Mouse (Mus musculus) natural killer cell, adult 2 months (primary cell): Measurements from ENCODE around the gene Gabbr2.

Source experiments
- DNase-seq, 2 experiments: peaks; one replicate each; pipeline ENCODE4 v3.0.0; 2022; ENCODE audit warnings: low spot score in 2 of 2

Gabbr2 gene

GRCm38 (mm10) chr4:46823738-46824137 lies 167.9 kb downstream of the Gabbr2 start:
- DNase-seq, result no peak

DNA sequence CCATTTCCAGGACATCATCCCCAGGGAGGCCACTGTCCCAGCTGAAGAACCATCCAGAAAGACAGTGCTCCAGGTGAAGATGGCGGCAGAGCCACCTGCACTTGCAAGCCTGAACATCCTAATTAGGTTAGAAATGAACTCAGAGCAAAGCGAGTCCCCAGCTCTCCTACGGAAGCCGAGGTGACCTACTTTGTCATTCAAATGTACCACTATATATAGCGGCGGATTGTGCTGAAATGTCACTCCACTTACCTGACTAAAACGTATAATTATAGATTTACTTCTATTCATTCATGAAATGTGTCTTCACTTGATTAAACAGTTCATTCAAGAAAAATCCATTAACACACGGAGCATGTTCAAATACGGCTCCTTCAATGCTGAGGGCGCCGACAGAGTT lies 170.0 kb downstream of the Gabbr2 start:
- DNase-seq, result no peak

- DNase-seq, result no peak
Observed at GRCm38 (mm10) chr4:46814954-46815353, 176.7 kb downstream of the Gabbr2 start.

GRCm38 (mm10) chr4:46814236-46814635 lies 177.4 kb downstream of the Gabbr2 start:
- DNase-seq, result no peak

GRCm38 (mm10) chr4:46811165-46811564 lies 180.5 kb downstream of the Gabbr2 start:
- DNase-seq, result no peak

DNA sequence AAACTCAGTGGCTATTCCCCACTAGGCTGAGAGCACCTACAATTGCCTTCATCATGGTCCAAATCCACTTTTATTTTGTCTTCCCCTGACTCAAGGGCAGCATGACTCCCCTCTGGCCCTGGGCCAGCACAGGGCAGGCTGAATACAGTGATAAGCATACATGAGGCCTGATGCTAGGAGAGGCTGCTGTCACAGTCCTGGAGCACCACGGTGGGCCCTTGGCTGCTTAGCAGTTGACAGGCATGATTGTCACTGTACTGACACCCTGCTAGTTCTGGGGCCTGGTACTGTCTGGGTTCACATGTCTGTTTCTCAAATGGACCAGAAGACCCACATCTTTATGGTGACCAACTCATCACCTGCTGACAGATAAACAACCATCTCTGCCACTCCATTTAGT lies 184.8 kb downstream of the Gabbr2 start:
- DNase-seq, result no peak

DNA sequence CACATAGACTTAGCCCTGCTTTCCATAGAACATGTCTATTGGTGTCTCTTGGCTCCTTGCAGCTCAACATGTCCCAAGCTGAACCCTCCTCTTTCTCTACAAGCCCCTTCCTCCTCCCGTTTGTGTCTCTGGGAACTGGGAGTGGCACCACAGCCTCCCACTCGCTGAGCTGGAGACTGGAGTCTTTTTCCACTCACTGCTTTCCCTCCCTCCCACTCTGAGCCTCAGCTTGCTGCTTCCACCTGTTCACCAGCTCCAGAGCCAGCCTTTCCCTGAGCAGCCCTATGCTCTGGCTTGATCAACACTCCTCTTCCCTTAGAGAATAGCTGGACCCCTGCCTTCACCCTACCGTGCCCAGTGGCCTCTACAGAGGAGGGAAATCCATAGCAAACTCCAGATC lies 185.8 kb downstream of the Gabbr2 start:
- DNase-seq, result no peak

DNA sequence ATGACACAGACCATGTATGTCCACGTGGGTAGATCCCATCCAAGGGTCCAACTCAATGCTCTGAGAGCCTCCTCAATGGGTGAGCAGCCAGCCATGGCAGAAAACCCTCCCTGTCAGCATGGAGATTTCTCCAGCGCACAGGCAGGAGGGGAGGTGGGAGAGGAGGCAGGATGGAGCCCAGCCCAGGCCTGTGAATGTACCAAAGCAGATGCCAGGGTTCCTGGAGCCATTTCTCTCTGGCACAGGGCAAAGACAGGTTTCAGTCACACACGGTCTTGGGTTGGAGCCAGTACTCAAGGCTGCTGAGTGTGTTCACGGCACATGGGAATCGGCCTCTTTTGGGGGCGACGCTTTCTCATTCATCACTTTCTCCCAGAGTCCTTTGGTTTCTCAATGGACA lies 189.3 kb downstream of the Gabbr2 start:
- DNase-seq, result no peak

GRCm38 (mm10) chr4:46799904-46800303 lies 191.8 kb downstream of the Gabbr2 start:
- DNase-seq, result no peak

DNA sequence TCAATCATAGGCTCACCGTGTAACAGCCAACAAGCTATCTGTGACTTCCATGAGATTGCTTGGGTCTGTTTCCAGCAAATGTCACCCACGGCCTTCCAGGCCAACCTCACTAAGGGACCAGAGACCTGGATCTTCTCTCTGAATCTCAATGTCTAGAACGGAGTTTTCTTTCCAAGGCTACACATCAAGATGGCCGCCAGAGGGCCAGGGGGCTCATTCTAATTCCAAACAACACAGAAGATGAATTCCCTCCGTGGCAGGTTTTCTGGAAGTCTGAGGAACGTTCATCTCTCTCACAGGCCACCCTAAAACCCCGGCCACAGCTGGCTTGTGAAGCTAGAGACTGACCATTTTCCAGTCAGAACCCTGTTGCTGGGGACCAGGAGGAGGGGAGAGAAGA lies 196.0 kb downstream of the Gabbr2 start:
- no peak for DNase-seq

- DNase-seq, result no peak
Observed at GRCm38 (mm10) chr4:46794583-46794982, 197.1 kb downstream of the Gabbr2 start.

- no peak for DNase-seq
Observed at GRCm38 (mm10) chr4:46792280-46793026, 199.2 kb downstream of the Gabbr2 start.

DNA sequence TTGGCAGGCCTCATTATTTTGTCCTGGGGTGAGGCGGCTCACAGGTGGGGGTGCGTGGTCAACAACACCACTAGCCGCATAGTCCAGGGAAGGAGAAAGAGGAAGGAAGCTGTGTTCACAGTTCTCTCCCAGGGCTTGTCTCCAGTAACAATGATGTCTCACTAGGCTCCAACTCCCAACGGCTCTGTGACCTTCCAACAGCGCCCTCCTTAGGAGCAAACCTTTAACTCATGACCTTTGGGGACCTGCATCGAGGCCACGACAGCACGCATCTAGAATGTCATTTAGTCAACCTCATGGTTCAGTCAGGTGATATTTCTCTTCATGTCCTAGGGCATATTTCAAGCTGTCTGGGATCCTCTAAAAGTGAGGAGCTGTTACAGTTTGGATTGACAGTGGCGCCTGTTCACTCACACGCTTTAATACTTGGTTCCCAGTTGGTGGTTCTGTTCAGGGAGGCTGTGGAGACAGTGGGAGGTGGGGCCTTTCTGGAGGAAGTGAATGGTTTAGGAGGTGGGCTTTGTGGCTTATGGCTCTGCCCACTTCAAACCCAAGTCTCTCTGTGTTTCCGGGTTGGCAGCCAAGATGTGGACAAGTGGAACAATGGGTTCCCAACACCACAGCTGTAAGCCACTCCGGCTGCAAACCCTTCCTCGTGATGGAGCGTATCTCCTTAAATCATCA lies 200.3 kb downstream of the Gabbr2 start:
- no peak for DNase-seq

DNA sequence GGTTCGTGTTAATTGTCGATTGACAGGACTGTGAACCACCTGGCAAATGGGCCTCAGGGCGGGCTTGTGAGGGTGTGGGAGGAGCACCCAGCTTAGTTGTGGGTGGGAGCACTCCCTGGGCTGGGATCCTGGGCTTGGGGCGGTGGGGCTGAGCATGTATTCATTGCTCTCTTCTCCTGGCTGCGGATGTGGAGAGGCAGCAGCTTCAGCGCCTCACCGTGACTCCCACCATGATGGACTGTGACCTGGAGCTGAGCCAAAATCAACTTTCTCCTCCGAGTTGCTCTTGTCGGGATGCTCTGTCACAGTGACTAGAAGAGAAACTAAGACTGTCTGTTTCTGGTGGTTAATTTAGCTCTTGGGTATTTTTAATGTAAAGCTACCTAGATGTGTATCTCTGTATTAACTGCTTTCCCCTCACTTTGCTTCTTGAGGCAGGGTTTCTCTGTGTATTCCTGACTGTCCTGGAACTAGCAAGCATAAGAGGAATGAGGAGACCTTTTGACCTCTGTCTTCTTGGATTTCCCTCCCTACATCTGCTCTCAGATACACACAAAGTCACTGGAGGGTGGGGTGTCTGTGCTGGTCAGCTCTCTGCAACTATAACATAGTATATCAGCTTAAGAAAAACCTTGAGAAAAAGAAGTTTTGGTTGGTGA lies 200.9 kb downstream of the Gabbr2 start:
- DNase-seq, result no peak

GRCm38 (mm10) chr4:46784430-46785049 lies 207.1 kb downstream of the Gabbr2 start:
- DNase-seq, result no peak

DNA sequence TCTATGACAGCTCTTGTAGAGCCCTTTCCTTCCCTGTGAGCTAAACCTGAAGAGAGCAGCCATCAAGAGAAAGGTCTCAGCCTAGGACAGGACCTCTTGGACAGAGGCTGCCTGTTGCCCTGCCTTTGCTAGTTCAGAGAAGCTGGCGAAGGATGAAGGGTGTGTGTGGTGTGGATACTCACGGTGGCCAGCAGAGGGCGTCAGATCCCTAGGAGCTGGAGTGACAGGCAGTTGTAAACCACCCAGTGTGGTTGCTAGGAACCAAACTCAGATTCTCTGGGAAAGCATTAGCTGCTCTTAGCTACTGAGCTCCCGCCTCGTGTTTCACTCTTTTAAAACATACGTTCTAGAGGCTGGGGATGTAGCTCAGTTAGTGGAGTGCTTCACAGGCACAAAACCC lies 210.6 kb downstream of the Gabbr2 start:
- peak in 1 of 2 experiments; percentile 13 for DNase-seq

- DNase-seq, result peak in 1 of 2 experiments; percentile 80
Observed at GRCm38 (mm10) chr4:46775959-46776358, 215.7 kb downstream of the Gabbr2 start.

DNA sequence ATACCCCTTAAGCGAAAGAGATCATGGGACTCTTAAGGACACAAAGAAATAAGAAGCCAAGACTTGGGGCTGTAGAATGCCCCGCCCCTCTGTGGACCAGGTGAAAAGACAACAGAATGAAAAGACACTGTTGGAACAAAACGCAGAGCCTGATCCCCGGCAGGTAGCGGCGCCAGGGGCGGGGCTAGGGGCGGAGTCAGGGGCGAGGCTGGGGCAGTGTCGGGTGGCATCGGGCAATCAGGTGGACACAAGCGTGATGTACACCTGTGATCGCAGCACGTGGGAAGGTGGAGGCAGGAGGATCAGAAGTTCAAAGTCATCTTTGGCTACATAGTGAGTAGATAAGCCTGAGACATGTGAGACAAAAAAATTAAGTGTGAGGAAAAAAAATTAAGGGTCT lies 217.0 kb downstream of the Gabbr2 start:
- DNase-seq, result no peak

GRCm38 (mm10) chr4:46773243-46773642 lies 218.4 kb downstream of the Gabbr2 start:
- DNase-seq, result no peak

DNA sequence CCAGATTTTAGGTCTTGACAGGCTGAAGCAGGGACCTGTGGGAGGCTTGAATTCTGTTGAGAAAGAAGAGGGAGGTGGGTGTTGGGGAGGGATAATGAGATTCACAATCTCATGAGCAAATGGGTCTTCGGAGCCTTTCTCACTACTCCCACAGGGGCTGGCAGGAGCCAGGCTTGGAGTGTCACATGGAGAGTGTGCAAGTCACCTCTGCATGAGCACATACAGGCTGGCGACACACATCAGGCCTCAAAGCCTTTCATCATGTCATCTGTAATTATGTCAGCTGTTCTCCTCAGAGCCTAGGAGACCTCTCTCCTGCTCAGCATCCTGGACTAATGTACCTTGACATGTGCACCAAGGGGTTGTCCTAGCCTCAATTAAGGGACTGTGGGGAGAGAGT lies 219.1 kb downstream of the Gabbr2 start:
- DNase-seq, result no peak

DNA sequence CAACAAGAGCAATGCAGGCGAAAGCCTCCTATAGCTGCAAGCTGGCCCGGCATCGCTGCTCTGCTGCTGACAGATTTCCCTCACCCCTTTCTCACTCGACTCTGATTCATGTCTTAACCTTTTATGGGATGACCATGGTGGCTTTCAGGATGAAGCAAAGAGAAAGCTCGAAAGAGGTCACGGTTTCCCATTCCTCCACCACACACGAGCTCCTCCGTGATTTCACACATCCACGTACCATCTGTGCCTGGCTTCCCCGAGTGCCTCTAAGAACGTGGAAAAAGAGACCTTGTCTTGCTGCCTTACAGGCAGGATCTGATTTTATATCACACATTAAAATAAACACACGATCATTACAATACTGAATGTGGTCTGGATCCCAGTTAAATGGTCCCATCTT lies 220.6 kb downstream of the Gabbr2 start:
- DNase-seq, result no peak

GRCm38 (mm10) chr4:46770635-46771034 lies 221.0 kb downstream of the Gabbr2 start:
- DNase-seq, result no peak
